Mouse (Mus musculus): ENCODE measurements around the gene Nav2. TPM values are rescaled to one million over a fixed set of nuclear protein-coding genes. Genes with fewer than 3 reads are reported as not detected.

Nav2 gene
- polyA plus RNA-seq, 1 experiment, result 30.3 TPM

GRCm38 (mm10) chr7:49159646-49160555, 251.4 kb downstream of the Nav2 start:
- no peak for DNase-seq (ENCODE audit: low read depth)

DNA sequence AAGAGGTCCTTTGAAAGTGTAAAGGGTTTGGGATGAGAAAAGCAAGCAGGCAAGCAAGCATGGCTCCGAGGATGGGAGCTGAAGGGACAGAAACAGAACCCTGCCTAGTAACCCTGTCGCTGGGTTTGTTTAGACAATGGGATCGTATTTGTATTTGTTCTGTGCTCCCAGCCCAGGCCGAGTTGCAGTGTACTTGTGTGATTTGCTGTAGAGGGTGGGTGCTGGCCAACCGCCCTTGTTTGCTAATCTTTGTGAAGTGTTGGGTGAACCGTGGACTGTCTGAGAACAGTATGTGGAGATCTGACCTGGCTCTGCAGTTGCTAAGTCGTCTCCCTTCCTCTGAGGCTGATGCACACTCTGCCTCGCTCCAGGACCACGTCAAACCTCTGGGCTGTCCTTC, 253.6 kb downstream of the Nav2 start:
- no peak for DNase-seq (ENCODE audit: low read depth)

- DNase-seq (ENCODE audit: low read depth), result no peak
Observed at GRCm38 (mm10) chr7:49163789-49164188, 255.3 kb downstream of the Nav2 start.

GRCm38 (mm10) chr7:49164868-49165267, 256.4 kb downstream of the Nav2 start:
- no peak for DNase-seq (ENCODE audit: low read depth)

DNA sequence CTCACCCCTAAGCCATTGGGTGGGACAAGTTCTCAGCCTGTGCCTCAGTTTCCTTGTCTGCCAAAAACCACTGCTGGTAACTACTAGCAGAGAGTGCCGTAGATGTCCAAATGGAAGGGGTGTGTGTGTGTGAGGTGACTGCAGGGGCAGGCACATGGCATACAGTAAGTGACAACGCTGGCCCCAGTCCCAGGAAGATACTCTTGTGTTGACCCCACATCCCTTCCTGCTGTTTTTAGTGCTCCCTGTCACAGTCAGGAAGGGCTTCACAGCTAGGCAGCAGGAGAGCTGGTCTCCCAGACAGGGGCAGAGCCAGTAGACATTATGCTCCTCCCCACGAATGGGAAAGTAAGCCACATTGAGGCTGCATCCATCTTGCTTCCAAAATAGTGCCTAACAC, 264.4 kb downstream of the Nav2 start:
- no peak for DNase-seq (ENCODE audit: low read depth)

GRCm38 (mm10) chr7:49175784-49176409, 267.4 kb downstream of the Nav2 start:
- DNase-seq (ENCODE audit: low read depth), result no peak

DNA sequence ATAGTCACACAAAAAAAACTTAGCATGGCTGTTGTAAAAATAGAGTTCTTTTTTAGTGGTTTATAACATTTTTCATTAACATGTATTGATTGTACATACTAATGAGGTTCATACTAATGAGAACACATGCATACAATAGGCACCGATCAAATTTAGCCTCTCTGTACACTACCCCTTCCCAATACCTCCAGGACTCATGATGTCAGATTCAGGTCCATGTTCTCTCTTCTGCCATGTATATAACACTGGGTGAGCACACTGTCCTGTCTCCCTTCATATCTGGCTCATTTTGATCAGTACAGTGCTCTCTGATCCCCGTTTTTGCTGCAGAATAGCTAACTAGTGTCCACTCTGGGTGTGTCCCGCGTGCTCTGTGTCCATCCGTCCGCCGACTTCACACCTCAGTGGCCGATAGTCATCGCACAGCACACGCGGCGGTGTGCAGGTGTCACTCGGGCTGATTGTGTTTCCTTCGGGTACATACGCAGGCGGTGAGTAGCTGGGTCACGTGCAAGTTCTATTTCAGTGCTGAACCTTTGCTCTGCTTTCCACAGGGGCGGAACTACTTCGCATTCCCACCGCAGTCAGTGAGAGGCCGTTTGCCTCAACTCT, 268.2 kb downstream of the Nav2 start:
- no peak for DNase-seq (ENCODE audit: low read depth)

- no peak for DNase-seq (ENCODE audit: low read depth)
Observed at GRCm38 (mm10) chr7:49178217-49178616, 269.7 kb downstream of the Nav2 start.

DNA sequence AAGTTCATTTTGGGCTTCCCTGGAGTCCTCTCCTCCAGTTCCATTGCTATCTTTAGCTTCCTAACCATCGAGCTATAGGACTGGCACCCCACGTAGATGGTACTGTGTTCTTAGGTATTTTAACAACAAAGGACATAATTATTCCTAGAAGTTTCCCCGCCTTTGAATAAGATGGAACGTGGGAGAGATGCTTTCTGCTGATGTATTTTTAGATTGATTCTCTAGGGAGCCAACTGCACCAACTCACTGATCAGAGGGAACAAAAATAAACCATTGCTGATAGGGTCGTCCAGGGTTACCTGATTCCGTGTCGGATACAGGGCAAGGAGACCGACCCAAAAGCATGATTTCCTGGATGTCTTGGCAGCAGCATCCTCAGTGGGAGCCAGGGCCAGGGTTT, 272.5 kb downstream of the Nav2 start:
- DNase-seq (ENCODE audit: low read depth), result no peak

- DNase-seq (ENCODE audit: low read depth), result no peak
Observed at GRCm38 (mm10) chr7:49182427-49182826, 273.9 kb downstream of the Nav2 start.

GRCm38 (mm10) chr7:49183696-49184095, 275.2 kb downstream of the Nav2 start:
- no peak for DNase-seq (ENCODE audit: low read depth)

- no peak for DNase-seq (ENCODE audit: low read depth)
Observed at GRCm38 (mm10) chr7:49185991-49186390, 277.5 kb downstream of the Nav2 start.

DNA sequence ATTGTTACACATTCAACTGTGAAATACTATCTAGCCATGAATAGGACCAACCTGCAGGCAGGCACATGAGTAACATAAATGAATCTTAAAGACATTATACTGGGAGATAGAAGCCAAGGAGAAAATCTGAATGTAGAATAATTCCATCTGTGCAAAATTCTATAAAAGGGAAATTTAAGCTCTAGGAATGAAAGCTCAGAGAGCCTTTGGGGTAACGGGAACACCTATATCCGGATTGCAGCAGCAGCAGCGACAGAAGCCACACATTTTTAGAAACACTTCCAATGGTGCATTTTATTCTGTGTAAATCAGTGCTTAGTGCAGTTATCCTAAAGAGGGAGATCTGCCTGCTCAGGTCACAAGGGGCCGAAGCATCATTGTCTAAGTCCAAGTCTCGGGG, 280.8 kb downstream of the Nav2 start:
- DNase-seq (ENCODE audit: low read depth), result no peak

DNA sequence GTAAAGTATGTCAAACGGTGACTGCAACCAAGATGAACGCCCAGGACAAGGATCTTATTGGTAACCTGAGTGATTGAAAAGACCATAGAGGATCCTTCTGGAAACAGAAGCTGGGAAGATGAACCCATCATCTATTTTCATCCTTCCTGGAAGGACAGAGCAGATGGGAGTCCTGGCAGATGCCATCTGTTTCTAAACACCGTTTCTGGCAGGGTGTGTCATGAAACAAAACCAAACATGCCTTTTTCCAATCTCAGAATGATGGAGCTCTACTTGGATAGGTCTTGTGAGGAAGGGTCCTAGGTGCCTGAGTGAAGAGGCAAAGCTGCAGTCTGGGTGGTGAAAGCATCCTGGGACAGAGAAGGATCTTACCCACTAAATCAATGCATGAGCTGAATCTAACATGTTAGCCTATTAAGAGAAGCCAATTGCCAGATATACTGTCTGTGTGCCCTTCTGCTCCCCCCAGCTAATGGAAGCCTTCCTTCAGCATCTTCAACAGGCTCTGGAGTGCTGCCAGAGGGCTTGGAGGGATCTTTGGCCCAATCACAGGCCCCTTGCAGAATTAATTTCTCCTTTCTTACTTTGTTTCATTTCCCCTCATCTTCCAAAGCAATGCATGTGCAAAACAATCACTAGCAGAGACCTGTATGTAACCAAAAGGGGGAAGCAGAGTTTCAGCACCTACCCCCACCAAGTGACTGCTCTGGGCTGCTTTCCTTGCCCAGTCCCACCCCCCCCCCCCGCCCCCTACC, 281.9 kb downstream of the Nav2 start:
- DNase-seq (ENCODE audit: low read depth), result no peak

DNA sequence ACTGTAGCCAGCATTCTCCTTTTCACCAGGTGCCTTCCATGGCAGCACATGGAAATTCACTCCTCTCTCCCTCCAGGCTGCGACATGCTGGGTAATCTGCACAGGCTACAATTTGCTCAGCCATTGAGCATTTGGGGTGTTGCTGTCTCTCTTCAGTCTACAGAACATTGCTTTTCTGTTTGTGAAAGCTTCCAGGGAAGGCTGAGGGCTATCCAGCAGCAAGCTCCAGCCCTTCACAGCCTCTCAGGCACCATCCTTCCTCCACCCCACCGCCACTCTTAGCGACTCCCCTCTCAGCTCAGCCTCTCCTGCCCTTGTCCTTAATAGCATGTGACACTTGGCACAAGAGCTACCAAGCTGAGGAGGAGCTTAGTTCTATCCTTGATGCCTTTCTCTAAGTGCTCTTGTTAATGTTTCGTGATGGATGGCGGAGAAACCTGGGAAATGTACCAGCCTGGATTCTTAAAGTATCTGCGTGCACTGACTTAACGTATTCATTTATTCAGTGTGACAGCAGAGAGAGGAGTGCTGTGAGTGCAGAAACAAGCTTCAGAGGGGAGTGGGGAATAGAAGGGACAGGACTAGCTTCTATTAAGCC, 282.7 kb downstream of the Nav2 start:
- DNase-seq (ENCODE audit: low read depth), result no peak

GRCm38 (mm10) chr7:49192061-49192695, 283.7 kb downstream of the Nav2 start:
- DNase-seq (ENCODE audit: low read depth), result no peak

- no peak for DNase-seq (ENCODE audit: low read depth)
Observed at GRCm38 (mm10) chr7:49195711-49196147, 287.2 kb downstream of the Nav2 start.

DNA sequence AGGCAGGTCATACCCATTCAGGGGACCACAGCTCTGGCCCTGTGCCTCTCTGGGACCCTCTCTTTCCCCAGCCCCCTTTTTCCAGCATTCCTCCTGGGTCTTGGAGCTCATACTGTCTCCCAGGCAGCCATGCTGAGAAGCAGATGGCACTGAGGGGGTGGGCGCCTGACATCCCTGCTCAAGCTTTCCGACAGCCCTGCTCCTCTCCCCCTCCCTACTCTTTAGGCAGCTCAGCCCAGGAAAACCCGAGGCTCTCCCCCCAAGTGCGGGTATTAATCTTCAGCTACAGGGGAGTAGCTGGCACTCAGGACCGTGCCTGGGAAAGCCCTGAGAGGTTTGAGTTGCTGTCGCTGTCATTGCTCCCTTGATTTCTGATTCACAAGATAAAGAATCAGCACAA, 290.9 kb downstream of the Nav2 start:
- DNase-seq (ENCODE audit: low read depth), result no peak

DNA sequence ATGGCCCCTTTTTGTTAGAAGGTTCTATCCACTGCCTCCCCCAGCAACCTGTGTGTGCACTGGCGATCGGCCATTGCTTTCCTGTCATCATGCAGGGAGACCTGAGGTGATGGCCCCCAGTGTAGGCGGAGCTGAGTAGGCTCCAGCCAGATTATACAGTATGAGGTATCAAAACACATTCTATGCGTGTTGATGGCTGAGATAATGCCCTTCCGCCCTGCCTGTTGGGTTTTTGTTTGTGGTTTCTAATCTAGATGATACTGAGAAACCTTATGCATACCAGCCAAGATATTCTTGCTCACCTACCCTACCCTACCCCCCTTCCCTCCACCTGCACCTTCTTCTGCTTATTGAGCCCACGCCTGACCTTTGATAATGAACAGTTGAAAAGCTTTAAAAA, 291.8 kb downstream of the Nav2 start:
- DNase-seq (ENCODE audit: low read depth), result no peak

DNA sequence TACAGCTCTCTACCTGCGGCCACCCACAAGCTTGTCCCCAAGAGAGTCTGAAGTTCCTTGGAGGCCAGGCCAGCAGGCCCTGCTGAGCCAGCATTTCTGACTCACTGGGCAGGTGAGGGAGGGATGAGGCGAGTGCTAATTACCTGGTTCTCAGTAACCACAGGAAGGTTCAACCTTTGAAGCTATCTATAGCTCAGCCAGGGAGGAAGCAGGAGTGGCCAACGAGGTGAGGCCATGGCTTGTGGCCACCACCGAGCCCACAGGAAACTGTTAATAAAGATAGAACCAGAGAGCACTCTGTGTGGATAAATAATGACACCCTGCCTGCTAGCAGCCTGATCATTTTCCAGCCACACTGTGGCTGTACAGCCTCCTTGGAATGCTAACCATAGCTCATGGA, 294.5 kb downstream of the Nav2 start:
- DNase-seq (ENCODE audit: low read depth), result no peak

GRCm38 (mm10) chr7:49204856-49205255, 296.3 kb downstream of the Nav2 start:
- DNase-seq (ENCODE audit: low read depth), result peak; percentile 36
